Mouse (Mus musculus) hindbrain, embryonic 16.5 days (tissue): ENCODE data around the gene Gfi1b. TPM values are rescaled to one million over a fixed set of nuclear protein-coding genes. Genes with fewer than 3 reads are reported as not detected.
A peak's percentile ranks its signal among the peaks of the same experiment; 100 is the strongest.

Experiments used
- ATAC-seq: fragments of 200-750 bp; cut with Nextera tagmentation; 2 replicates; pipeline ENCODE4 v1.8.0; 2017; ENCODE audit warnings: moderate TSS enrichment, moderate library complexity
- H3K27ac ChIP-seq: fragments of 300-500 bp; sonication (generic); 2 replicates; pipeline ENCODE4 v1.5.1; 2014; ENCODE audit warnings: low read depth, mild to moderate bottlenecking, control low read depth, low read length, moderate library complexity
- H3K27me3 ChIP-seq: fragments of 300-500 bp; sonication (generic); replicated peaks from 2 replicates; pipeline ENCODE4 v1.6.1; 2014; ENCODE audit warnings: low read length; ENCODE audit not compliant: control insufficient read depth, insufficient read depth
- H3K36me3 ChIP-seq: fragments of 300-500 bp; sonication (generic); 2 replicates; pipeline ENCODE4 v1.6.1; 2014; ENCODE audit warnings: mild to moderate bottlenecking, low read length, moderate library complexity, mixed read lengths; ENCODE audit not compliant: control insufficient read depth, insufficient read depth
- H3K4me1 ChIP-seq: fragments of 300-500 bp; sonication (generic); 2 replicates; pipeline ENCODE4 v1.6.1; 2014; ENCODE audit warnings: low read depth, low read length; ENCODE audit not compliant: control insufficient read depth, insufficient read depth
- H3K4me2 ChIP-seq: fragments of 300-500 bp; sonication (generic); 2 replicates; pipeline ENCODE4 v1.6.1; 2014; ENCODE audit warnings: mild to moderate bottlenecking, low read length, control low read depth, moderate library complexity
- H3K4me3 ChIP-seq: fragments of 300-500 bp; sonication (generic); 2 replicates; pipeline ENCODE4 v1.5.1; 2014; ENCODE audit warnings: mild to moderate bottlenecking, low read length, control low read depth, moderate library complexity
- H3K9ac ChIP-seq: fragments of 300-500 bp; sonication (generic); 2 replicates; pipeline ENCODE4 v1.6.1; 2014; ENCODE audit warnings: low read depth, mild to moderate bottlenecking, control low read depth, low read length, moderate library complexity
- H3K9me3 ChIP-seq: fragments of 300-500 bp; sonication (generic); 2 replicates; pipeline ENCODE4 v1.6.1; 2014; ENCODE audit warnings: mild to moderate bottlenecking, low read length, moderate library complexity; ENCODE audit not compliant: control insufficient read depth
- WGBS: fragments of 180-500 bp; shearing (Covaris S2); extraction: QIAGEN DNeasy Blood & Tissue Kit; methylation state at CpG from one replicate; pipeline ENCODE4 v1.1.7; 2014; 5-methylcytosine and 5-hydroxymethylcytosine counted together
- polyA plus RNA-seq: library from polyadenylated mRNA; unstranded; fragments of >200 nt; fragmentation: Nextera tagmentation; extraction: Ambion mirVana; gene quantifications from 2 replicates; pipeline ENCODE4 v1.2.1, GENCODE M21; 2015

The Gfi1b gene
- polyA plus RNA-seq, 1 experiment from 2014 or later = not detected

DNA sequence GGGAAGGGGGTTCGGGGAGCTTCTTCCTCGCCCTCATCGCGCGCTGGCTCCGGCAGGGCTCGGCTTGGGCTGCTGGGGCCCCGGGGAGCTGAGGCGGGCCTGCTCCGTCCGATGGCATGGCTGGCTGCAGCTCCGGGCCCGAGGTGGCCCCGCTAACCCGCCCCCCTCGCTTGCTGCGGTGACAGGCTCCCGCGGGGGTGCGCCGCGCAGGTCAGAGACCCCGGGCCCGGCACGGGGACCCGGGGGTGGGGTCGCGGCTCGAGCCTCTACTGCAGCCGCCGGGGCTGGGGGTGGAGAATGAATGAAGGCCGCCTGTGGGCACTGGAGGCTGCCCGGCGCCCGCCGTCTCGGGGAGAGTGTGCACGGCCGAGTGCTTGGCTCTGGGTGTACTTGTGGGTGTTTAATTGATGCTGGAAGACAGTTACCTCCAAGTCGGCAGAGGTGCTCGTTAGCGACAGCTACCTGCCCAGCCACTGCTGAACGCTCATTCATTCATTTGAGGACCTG lies 19.7 kb upstream of the Gfi1b start:
- Histone ChIP-seq H3K9ac (peak overlapping the region; percentile 91), H3K4me1 (peaks cover 20% of the 10 kb centered on the region), H3K36me3 (no peaks in the 10 kb centered on the region), H3K27ac (peak overlapping the region; percentile 95), H3K4me3 (peak overlapping the region; percentile 100), H3K4me2 (peak overlapping the region; percentile 81), H3K27me3 (no peaks in the 10 kb centered on the region), H3K9me3 (no peaks in the 10 kb centered on the region)
- WGBS = under 1% methylated on average over 43 of the region's 43 CpGs
- ATAC-seq = peak; percentile 81

DNA sequence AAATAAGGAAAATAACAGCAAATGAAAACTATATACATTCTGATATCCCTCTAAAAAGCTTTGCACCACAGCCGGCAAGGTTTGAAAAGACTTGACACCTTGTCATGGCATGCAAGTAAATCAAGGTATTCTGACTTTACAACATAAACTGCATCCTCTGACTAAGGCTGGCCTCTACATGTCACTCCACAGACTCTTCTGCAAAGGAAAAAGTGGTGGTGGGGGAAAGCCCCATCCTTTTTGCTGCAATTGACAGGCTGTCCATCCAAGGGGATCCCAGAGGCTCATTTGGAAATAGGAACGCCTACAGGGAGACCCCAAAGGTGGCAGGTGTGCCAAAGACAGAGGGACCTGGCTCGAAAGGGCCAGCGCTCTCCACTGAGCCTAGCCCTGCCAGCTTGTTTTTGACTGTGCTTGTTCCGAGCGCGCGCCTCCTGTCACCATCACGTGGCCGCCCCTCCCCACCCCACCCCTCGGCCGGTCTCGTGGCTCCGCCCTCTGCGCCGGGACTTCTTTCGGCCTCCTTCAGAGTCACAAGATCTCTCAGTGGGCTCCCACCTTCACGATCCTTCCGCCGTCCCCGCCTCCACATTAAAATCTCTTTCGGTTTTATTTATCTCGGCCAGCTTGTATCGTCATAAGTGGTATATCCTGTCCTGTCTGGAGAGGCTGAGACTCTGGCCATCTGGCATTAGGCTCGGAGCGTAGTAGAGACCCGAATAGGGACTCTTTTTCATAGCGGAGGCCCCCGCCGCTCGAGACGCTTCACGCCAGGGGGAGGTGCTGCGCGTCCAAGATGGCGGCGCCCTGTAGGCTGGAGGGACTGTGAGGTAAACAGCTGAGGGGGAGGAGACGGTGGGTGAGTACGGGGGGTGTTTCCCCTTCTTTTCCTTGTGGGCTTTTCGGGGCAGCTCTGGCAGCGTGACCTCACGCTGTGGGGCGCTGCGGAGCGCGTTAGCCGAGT lies 19.0 kb upstream of the Gfi1b start, which contains the start of gene Tsc1:
TSS of gene Tsc1 (plus strand) at position 768 of the 964 bp plus-strand sequence.
- ATAC-seq = peak; percentile 95
- Histone ChIP-seq H3K27ac (peak within 1 kb of the TSS; percentile 95), H3K9me3 (no peaks in the 10 kb centered on the region), H3K27me3 (no peaks in the 10 kb centered on the region), H3K4me2 (peak within 1 kb of the TSS; percentile 81), H3K4me3 (peak within 1 kb of the TSS; percentile 100), H3K9ac (peak within 1 kb of the TSS; percentile 91), H3K4me1 (peaks cover 20% of the 10 kb centered on the region), H3K36me3 (no peaks in the 10 kb centered on the region)
- 2% methylated on average over 46 of the region's 47 CpGs for WGBS

DNA sequence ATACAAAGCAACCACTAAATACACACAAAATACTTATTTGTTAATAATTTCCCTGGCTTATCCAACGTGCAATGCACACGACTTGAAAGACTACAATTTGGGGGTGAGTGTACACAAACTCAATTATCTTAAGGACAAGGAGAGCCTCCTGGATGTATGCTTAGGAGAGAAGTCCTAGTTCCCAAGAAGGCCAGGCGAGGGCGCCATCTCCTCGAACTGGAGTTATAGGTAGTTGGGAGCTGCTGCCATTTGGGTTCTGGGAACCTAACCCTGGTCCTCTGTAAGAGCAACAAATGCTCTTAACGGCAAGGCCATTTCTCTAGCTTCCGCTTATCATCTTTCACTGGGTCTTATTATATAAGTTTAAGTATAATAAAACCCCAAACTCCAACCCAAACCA lies 18.0 kb upstream of the Gfi1b start:
- ATAC-seq = no peak
- WGBS = 56% methylated on average over 7 of the region's 7 CpGs
- H3K4me1 ChIP-seq = peaks cover 20% of the 10 kb centered on the region
- H3K27ac ChIP-seq = no peak overlapping the region
- no peak overlapping the region for H3K4me3 ChIP-seq
- H3K27me3 ChIP-seq = no peaks in the 10 kb centered on the region
- H3K9me3 ChIP-seq = no peaks in the 10 kb centered on the region
- H3K4me2 ChIP-seq = no peak overlapping the region
- no peaks in the 10 kb centered on the region for H3K36me3 ChIP-seq
- no peak overlapping the region for H3K9ac ChIP-seq

DNA sequence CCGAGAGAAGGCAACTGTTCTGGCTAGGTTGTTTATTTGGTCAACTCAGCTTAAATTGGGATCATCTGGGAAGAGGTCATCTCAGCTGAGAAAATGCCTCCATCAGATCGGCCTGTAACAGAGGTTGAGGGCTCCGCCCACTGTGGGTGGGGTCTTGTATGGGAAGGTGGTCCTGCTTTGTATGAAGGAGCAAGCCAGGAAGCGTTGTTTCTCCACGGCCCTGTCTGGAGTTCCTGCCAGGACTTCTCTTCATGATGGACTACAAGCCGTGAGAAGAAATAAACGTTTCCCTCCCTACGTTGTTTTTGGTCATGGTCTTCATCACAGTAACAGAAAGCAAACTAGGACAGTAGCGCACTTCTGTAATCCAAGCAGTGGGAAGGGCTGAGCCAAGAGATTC lies 17.1 kb upstream of the Gfi1b start:
- Histone ChIP-seq H3K4me1 (peaks cover 19% of the 10 kb centered on the region), H3K27ac (no peak overlapping the region), H3K9ac (no peak overlapping the region), H3K4me3 (no peak overlapping the region), H3K36me3 (no peaks in the 10 kb centered on the region), H3K27me3 (no peaks in the 10 kb centered on the region), H3K4me2 (peak overlapping the region; percentile 18; the same call in 1 of the 2 replicates), H3K9me3 (no peaks in the 10 kb centered on the region)
- no peak for ATAC-seq
- 8% methylated on average over 9 of the region's 9 CpGs for WGBS

DNA sequence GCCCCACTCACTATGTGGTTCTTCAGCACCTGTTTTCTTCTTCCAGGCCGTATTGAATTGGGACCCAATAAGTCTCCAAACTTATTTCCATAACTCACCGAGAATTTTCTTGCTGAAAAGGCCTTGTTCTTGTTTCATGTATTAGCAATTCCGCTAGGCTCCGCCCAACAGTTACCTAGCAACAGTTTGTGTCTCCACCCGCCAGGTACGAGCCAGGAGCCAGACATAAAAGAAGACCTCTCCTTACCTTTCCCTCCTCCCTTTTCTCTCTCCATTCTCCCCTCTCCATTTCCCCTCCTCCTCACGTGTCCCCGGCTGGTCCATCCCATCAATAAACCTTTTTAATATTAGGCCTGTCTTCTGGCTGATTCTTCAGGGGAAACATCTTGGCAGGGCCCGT lies 16.6 kb upstream of the Gfi1b start:
- Histone ChIP-seq H3K27me3 (no peaks in the 10 kb centered on the region), H3K27ac (no peak overlapping the region), H3K36me3 (no peaks in the 10 kb centered on the region), H3K4me2 (peak overlapping the region; percentile 18; the same call in 1 of the 2 replicates), H3K4me3 (no peak overlapping the region), H3K9me3 (no peaks in the 10 kb centered on the region), H3K4me1 (peaks cover 15% of the 10 kb centered on the region), H3K9ac (no peak overlapping the region)
- WGBS = 20% methylated on average over 9 of the region's 9 CpGs
- ATAC-seq = no peak

DNA sequence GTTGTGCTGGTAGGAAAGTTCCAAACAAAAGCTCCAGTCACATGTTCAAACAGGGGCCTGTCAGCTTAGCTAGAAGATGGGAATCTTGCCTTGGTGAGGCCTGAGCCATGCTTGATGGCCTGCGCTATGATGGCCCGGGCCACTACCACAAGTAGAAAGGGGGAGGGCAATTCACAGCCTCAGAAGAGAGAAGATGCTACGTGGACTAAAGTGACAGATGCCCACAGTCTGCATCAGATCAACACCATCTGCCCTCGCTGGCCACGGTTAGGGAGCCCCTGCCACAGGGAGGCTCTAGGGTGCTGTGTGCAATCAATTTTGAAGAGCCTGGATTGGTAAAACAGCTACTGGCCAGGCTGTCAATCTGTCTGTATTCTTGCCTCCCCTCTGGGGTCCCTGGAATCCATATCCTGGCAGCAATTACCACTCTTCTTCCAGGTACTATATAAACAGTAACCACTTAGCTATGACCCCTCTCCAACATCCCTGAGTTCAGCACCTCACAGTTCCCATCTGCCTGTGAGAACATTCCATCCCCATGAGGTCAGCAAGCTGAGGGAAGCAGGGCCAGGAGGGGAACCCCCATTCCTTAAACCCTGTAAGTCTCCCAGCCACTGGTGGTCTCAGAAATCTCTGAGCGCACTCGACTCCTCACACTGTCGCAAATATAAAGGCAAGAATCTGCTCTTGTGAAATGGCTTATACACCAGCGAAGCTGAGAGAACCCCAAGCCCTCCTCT lies 15.5 kb upstream of the Gfi1b start:
- ATAC-seq = no peak
- H3K27me3 ChIP-seq = no peaks in the 10 kb centered on the region
- H3K4me2 ChIP-seq = no peak overlapping the region
- H3K9ac ChIP-seq = no peak overlapping the region
- H3K9me3 ChIP-seq = no peaks in the 10 kb centered on the region
- no peak overlapping the region for H3K4me3 ChIP-seq
- H3K4me1 ChIP-seq = peaks cover 6% of the 10 kb centered on the region
- no peaks in the 10 kb centered on the region for H3K36me3 ChIP-seq
- H3K27ac ChIP-seq = no peak overlapping the region
- 84% methylated on average over 9 of the region's 9 CpGs for WGBS

DNA sequence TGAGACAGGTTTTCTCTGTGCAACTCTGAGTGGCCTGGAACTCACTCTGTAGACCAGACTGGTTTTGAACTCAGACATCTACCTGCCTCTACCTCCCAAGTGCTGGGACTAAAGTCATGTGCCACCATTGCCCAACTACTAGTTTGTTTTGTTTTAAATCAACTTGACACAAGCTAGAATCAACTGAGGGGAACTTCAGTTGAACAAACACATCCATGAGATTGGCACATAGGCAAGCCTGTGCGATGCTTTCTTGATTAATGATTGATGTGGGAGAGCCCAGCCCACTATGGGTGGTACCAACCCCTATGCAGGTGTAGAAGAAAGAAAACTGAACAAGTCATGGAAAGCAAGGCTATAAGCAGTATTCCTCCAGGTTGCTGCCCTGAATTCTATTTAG lies 13.4 kb upstream of the Gfi1b start:
- no peaks in the 10 kb centered on the region for H3K4me1 ChIP-seq
- H3K4me3 ChIP-seq = no peak overlapping the region
- no peak overlapping the region for H3K4me2 ChIP-seq
- WGBS = 90% methylated on average over 1 of the region's 1 CpGs
- no peak overlapping the region for H3K27ac ChIP-seq
- no peaks in the 10 kb centered on the region for H3K36me3 ChIP-seq
- no peak overlapping the region for H3K9ac ChIP-seq
- H3K27me3 ChIP-seq = no peaks in the 10 kb centered on the region
- ATAC-seq = no peak
- H3K9me3 ChIP-seq = no peaks in the 10 kb centered on the region

DNA sequence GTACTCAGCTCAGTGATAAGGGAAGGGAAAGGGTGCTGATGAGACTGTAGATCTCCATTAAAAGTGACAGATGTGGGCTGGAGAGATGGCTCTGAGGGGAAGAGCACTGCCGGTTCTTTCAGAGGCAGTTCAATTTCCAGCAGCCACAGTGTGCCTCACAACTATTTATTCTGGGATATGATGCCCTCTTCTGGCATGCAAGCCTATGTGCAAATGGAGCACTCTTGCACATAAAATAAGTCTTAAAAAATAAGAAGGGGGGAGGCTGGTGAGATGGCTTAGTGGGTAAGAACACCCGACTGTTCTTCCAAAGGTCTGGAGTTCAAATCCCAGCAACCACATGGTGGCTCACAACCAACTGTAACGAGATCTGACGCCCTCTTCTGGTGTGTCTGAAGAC lies 11.4 kb upstream of the Gfi1b start:
- Histone ChIP-seq H3K36me3 (no peaks in the 10 kb centered on the region), H3K9ac (no peak overlapping the region), H3K4me2 (no peak overlapping the region), H3K27ac (no peak overlapping the region), H3K9me3 (no peaks in the 10 kb centered on the region), H3K4me3 (no peak overlapping the region), H3K4me1 (no peaks in the 10 kb centered on the region), H3K27me3 (no peaks in the 10 kb centered on the region)
- ATAC-seq = no peak
- 46% methylated on average over 4 of the region's 4 CpGs for WGBS

DNA sequence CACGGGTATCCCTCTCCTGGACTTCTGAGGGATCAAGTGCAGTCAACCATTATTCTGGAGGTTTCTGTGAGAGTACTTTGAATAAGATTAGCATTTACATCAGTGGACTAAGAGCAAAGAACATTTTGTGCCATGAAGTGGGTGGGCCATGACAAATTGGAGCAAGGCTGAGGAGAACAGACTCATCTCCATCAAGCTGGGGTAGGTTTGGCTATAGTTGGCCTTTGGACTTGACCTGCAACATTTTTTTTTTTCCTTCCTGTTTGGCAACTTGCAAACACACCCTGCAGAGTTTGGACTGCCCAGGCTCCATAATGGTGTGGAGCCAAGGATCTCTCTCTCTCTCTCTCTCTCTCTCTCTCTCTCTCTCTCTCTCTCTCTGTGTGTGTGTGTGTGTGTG lies 10.8 kb upstream of the Gfi1b start:
- Histone ChIP-seq H3K36me3 (no peaks in the 10 kb centered on the region), H3K9me3 (no peaks in the 10 kb centered on the region), H3K27ac (no peak overlapping the region), H3K27me3 (no peaks in the 10 kb centered on the region), H3K4me3 (no peak overlapping the region), H3K4me1 (no peaks in the 10 kb centered on the region), H3K4me2 (no peak overlapping the region), H3K9ac (no peak overlapping the region)
- WGBS = 61% methylated on average over 1 of the region's 1 CpGs
- ATAC-seq = no peak
